Mouse (Mus musculus) liver, postnatal 0 days (tissue): ENCODE measurements around the gene Ogfod2.

Source experiments
- CTCF ChIP-seq: sonication (generic); IDR thresholded peaks from 2 replicates; pipeline ENCODE4 v1.5.1; 2016; ENCODE audit warnings: antibody characterized with exemption, low read depth
- EP300 ChIP-seq: IDR thresholded peaks from 2 replicates; pipeline ENCODE4 v1.6.1; 2016; ENCODE audit warnings: antibody characterized with exemption, low read depth, mild to moderate bottlenecking

GRCm38 (mm10) chr5:124082447-124082846, 29.6 kb upstream of the Ogfod2 start:
- TF ChIP-seq CTCF (0 out of 2 replicates have a peak, but pooled peaks have one; percentile 18), EP300 (no peak)
